In genomic region chr3:56043091-56043490, GRCm38 (mm10) we compare ENCODE assay signal across 21 mouse cellular contexts.
"Had no signal": no experiment of that assay in that cellular context is flagged by ENCODE, and none has a peak within 500 bp of the region (broad histone marks: within the 10 kb centered on the region; RNA-seq: fewer than 3 reads in every experiment).

No protein-coding gene starts in this region.

- H3K27ac ChIP-seq: lung, embryonic 15.5 days; macrophage; midbrain, embryonic 10.5 days; midbrain, embryonic 12.5 days; neural tube, embryonic 13.5 days; neural tube, embryonic 15.5 days had no signal

- H3K4me2 ChIP-seq: lung, embryonic 15.5 days; midbrain, embryonic 12.5 days; neural tube, embryonic 13.5 days; neural tube, embryonic 15.5 days had no signal

- H3K4me1 ChIP-seq: midbrain, embryonic 10.5 days; midbrain, embryonic 12.5 days; neural tube, embryonic 13.5 days; neural tube, embryonic 15.5 days had no signal

- H3K4me3 ChIP-seq: lung, embryonic 15.5 days; midbrain, embryonic 10.5 days; midbrain, embryonic 12.5 days; myocyte; neural tube, embryonic 13.5 days; neural tube, embryonic 15.5 days had no signal

- DNase-seq: lung, adult 2 months; lung, postnatal 14 days; lung, postnatal 36 days; midbrain, embryonic 14.5 days; retina, postnatal 1 day; right cerebral cortex, adult 18-20 months; right cerebral cortex, postnatal 25 days; right cerebral cortex, postnatal 4 days; spleen, adult 18-20 months; thymus, adult 2 months; thymus, postnatal 25 days; thymus, postnatal 4 days had no signal

- H3K36me3 ChIP-seq: lung, embryonic 15.5 days; midbrain, embryonic 12.5 days had no signal

- H3K27me3 ChIP-seq: lung, embryonic 15.5 days; midbrain, embryonic 12.5 days; neural tube, embryonic 13.5 days; neural tube, embryonic 15.5 days had no signal

- ATAC-seq: lung, postnatal 0 days; midbrain, embryonic 16.5 days had no signal

- H3K9me3 ChIP-seq: lung, embryonic 15.5 days; midbrain, embryonic 10.5 days; midbrain, embryonic 12.5 days; neural tube, embryonic 13.5 days; neural tube, embryonic 15.5 days had no signal

- H3K9ac ChIP-seq: lung, embryonic 15.5 days; midbrain, embryonic 12.5 days; neural tube, embryonic 13.5 days; neural tube, embryonic 15.5 days had no signal
